Mouse (Mus musculus): Measurements from ENCODE around the gene Ly75.

- TF ChIP-seq CTCF (IDR thresholded peaks at IDR 0.05; ENCODE audit: extremely low read depth, insufficient read length, insufficient replicate concordance, low read depth, low read length) (no peak), POLR2A (IDR thresholded peaks at IDR 0.05; ENCODE audit: low read depth, low read length) (no peak)
Measured at GRCm38 (mm10) chr2:60267567-60267966, 115.5 kb downstream of the Ly75 start.
